Mouse (Mus musculus): ENCODE results near the gene Tmem131. TPM values are rescaled to one million over a fixed set of nuclear protein-coding genes. Genes with fewer than 3 reads are reported as not detected.

The Tmem131 gene
- polyA plus RNA-seq, 2 experiments from 2014 or later: 10.3 to 11.4 TPM

- ATAC-seq: no peak
These were observed 64.3 kb downstream of the Tmem131 start for GRCm38 (mm10) chr1:36879154-36879553.

GRCm38 (mm10) chr1:36877126-36877525 lies 66.3 kb downstream of the Tmem131 start:
- ATAC-seq: no peak

DNA sequence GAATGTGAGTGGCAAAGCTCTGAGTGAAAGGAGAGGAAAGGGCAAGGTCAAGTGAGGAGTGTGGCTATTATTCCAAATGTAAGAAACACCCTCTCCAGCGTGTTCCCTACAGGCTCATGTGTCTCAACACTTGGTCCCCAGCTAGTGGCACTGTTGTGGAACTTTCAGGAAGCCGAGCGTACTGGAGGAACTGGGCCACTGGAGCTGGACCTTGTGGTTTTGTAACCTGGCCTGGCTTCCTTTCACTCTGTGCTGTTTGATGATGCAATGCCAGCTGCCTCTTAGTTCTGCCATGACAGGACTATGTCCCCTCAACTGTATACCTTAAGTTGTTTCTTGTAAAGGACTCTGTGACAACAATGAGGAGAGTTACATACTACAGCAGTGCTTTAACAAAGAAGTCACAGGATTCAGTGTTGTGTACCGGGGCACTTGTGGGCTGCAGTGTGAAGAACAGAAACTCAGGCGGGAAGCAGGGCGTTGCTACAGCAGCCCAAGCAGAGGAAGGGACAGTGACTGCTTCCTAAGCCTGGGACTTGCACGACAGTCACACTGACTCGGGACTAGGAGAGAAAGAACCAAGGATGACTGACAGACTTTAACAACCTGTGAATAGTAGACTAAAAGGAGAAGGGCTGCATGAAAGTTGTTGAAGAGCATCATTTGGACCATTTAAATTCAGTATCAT lies 68.4 kb downstream of the Tmem131 start:
- ATAC-seq: no peak

DNA sequence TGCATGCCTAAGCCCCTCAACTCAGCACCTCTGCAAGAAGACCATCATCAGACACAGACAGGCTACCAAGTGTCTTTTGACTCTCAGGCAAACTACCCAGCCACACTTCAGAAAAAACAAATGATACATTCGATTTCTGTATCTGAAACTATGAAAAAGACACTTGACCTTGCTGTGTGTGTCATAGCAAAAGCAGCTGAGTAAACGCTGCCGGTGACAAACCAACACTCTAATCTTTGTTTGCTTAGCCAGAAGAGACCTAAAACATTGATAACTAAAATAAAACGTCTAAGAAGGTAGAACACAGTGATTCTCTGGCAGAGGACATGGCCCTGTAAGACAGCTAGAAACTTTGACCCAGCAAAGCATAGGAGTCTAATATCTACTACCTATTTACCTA lies 72.2 kb downstream of the Tmem131 start:
- no peak for ATAC-seq

- ATAC-seq: no peak
These were observed 72.9 kb downstream of the Tmem131 start for GRCm38 (mm10) chr1:36870518-36870917.

GRCm38 (mm10) chr1:36864757-36865156 lies 78.7 kb downstream of the Tmem131 start:
- ATAC-seq: no peak

GRCm38 (mm10) chr1:36861775-36862174 lies 81.7 kb downstream of the Tmem131 start:
- ATAC-seq: no peak

- no peak for ATAC-seq
These were observed 82.6 kb downstream of the Tmem131 start for GRCm38 (mm10) chr1:36860876-36861275.

DNA sequence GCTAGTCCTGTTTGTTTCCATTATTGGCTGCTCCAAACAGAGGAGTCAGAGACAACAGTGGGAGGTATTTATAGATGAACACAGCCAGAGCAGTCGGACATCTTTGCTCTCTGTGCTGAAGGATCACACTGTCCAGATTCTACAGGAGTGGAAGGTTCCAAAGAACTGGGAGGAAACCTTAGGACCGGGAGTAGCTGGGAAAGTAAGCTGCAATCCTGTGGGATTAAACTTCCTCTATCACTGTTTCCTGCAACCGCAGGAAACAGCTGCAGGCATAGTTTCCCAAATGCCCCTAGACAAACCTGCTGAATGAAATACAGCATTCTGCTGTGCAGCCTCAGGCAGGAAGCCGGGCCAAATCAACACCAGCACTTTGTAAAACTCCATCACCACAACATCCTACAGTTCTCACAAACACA lies 83.0 kb downstream of the Tmem131 start:
- no peak for ATAC-seq

- no peak for ATAC-seq
These were observed 86.4 kb downstream of the Tmem131 start for GRCm38 (mm10) chr1:36857081-36857480.

DNA sequence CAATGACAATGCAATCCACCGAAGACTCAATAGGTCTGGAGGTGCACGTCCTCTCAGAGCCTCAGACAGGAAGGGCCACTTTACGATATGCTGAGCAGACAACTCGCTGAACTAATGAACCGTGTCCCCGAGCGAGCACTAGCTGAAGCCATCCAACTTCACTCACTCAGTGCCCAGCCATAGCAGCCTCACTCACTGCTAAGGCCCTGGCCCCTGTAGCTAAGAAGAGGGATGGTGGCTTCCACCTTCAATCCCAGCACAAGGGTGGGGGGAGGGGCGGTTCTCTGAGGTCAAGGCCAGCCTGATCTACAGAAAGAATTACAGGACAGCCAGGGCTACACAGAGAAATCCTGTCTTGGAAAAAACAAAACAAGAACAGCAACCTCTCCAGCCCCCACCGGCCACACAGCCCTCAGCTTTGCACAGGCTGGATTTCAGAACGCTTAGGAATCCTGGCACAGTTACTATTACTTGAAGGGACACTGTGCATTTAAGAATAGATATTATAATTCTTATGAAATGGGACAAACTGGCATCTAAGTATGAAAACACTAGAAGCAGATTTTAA lies 89.2 kb downstream of the Tmem131 start:
- no peak for ATAC-seq

DNA sequence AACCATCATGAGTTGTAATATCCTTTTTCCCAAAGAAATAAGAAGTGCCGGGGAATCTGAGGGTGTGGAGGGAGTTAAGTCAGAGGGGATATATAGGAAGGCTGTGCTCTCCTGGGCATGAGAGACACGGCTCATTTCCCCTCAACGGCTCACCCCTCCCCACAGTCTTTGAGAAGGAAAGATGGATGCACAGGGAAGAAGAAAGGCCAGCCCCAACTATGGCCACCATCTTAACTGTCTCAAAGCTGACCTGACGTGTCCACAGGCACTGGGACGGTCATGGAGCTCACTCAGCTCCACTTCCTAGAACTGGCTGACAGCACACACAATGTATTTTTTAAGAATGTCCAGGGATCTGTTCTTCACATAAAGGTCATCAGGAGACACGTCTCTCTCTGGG lies 91.4 kb downstream of the Tmem131 start:
- no peak for ATAC-seq

- no peak for ATAC-seq
These were observed 92.1 kb downstream of the Tmem131 start for GRCm38 (mm10) chr1:36851392-36851791.

DNA sequence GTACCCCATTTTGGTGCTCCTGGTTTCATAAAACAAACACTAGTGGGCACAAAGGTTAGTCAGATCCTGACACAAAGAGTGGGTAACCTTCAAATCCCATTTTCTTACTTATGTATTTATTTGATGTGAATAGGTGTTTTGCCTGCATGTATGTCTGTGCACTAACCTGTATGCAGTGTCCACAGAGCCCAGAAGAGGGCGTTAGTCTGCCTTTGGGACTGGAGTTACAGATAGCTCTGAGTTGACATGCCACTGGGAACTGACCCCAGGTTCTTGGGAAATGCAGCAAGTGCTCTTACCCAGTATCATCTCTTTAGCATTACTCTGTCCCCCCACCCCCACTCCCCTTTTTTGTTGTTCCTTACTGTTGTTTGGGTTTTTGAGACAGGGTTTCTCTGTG lies 95.4 kb downstream of the Tmem131 start:
- ATAC-seq: no peak

- no peak for ATAC-seq
These were observed 96.2 kb downstream of the Tmem131 start for GRCm38 (mm10) chr1:36847276-36847675.

DNA sequence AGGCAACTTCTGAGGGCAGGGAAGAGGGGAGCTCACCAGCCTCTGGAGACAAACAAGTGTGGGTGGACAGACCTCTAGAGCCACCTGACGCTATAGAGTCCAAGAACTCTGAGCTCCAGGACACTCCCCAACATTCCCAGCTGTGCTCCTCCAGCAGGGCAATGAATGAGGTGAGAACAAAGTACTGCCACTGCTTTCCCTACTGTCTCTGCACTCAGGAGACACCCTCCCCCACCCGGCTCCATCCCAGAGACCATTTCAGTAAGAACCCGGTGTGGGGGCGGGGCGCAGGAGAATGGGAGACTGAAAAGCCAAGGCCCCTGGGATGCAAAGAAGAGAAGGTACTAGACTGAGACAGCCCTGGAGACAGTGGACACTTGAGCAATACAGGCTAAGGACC lies 98.4 kb downstream of the Tmem131 start:
- ATAC-seq: no peak

GRCm38 (mm10) chr1:36841806-36842205 lies 101.7 kb downstream of the Tmem131 start:
- ATAC-seq: no peak

DNA sequence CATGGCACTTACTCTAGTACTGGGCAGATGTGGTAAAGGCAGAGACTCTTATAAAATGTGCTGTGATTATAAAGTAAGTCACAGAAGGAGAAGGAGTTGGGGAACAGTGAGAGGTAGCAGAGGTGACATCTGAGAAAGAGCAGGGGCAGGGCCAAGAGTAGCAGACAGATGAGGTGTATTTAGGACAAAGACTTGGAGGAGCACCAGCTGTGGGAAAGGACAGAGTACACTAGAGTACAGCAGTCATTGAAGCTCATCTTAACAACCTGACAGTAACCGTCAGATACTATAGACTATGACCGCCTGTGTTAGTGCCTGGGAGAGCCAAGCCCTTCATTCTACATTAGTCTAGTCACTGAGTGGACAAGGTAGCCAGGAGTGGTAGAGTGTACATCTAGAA lies 102.5 kb downstream of the Tmem131 start:
- no peak for ATAC-seq

DNA sequence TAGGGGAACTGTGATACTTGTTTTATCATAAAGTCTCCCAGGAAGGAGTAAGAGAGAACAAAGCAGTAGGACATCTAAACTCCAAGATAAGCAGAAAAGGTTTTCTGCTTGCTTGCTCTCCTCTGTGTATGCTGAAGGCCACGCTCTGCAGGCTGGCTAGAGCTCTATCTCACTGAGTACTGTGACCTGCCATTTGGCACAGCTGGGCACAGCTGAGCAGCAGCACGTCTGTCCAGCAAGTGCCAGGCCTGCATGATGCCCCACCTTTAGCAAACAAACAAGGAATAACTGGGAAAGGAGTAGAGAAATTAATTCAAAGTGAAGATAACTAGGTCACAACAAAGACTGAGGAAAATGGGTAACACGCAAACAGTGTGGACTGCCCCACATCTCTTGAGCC lies 103.6 kb downstream of the Tmem131 start:
- no peak for ATAC-seq

GRCm38 (mm10) chr1:36836274-36836954 lies 107.1 kb downstream of the Tmem131 start:
- no peak for ATAC-seq

- no peak for ATAC-seq
These were observed 107.9 kb downstream of the Tmem131 start for GRCm38 (mm10) chr1:36835593-36835992.

- no peak for ATAC-seq
These were observed 109.4 kb downstream of the Tmem131 start for GRCm38 (mm10) chr1:36834090-36834489.

DNA sequence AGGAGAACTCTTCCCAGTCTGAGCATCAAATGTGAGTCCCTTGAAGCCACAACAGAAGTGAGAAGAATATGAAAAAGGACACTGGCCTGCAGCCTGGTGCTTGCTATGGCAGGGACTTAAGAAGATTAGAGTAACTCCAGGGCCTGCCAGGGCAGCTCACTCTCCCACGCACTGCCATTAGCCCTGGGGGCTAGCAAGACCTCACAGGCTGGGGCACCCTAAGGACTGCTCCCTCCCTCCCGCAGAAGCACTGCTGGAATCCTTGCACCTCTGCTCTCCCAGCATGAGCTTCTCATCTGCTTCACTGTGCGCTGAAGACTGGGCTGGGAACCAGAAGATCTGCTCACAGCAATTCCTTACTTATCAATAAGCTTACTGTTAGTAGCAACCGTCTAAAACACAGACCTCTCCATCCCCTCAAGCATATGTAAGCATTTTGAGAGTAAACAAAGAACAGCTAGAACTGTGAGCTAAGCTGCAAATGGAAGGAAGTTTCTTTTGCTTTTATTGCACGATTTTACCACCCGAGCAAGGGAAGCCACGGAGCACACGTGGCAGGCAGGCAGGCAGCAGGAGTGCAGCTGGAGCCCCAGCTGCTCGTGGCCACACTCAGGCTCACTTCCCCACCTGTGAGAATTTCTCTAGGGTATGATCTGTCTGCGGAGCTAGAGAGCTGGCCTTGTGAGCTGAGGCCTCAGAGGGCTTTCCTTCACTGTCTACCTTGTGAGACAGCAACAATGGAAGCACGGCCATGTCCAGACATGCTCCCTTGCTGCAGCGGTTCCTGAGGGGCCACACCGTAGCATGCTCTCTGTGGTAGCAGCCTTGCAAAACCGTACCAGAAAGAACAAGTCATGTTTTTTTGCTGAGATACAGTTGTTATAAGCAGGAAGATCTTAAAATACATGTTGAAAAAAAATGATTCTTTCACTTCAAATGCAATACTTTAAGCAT lies 112.3 kb downstream of the Tmem131 start:
- no peak for ATAC-seq

All from activated CD4-positive, CD25-positive, alpha-beta regulatory T cell, adult 4 months (primary cell).